Mouse (Mus musculus) heart, postnatal 0 days (tissue): ENCODE data around the gene Cdadc1.
"Not testable (repeated sequence)": the region's sequence is repeated elsewhere in the genome, so short reads cannot be mapped to it uniquely, and the experiment has no call there.

Experiments
- CTCF ChIP-seq: IDR thresholded peaks from 2 replicates; pipeline ENCODE4 v1.5.1; 2016; ENCODE audit warnings: antibody characterized with exemption, control low read depth, low read depth
- EP300 ChIP-seq: IDR thresholded peaks from 2 replicates; pipeline ENCODE4 v1.6.1; 2016; ENCODE audit warnings: antibody characterized with exemption, low read depth

- not testable (repeated sequence) for TF ChIP-seq CTCF, EP300
Measured at GRCm38 (mm10) chr14:59614149-59614548, 16.4 kb upstream of the Cdadc1 start.
